Mouse (Mus musculus) neural tube, embryonic 12.5 days (tissue): ENCODE data around the gene Higd1a. TPM values are rescaled to one million over a fixed set of nuclear protein-coding genes. Genes with fewer than 3 reads are reported as not detected.

Experiments
- ATAC-seq: fragments of 200-750 bp; cut with Nextera tagmentation; 2 replicates; pipeline ENCODE4 v1.8.0; 2017; ENCODE audit warnings: low read depth, mild to moderate bottlenecking, moderate TSS enrichment, moderate library complexity; ENCODE audit not compliant: low FRiP score
- H3K27ac ChIP-seq: fragments of 300-500 bp; sonication (generic); 2 replicates; pipeline ENCODE4 v1.5.1; 2016
- H3K27me3 ChIP-seq: fragments of 300-500 bp; sonication (generic); replicated peaks from 2 replicates; pipeline ENCODE4 v1.6.1; 2016; ENCODE audit warnings: mild to moderate bottlenecking
- H3K36me3 ChIP-seq: fragments of 300-500 bp; sonication (generic); 2 replicates; pipeline ENCODE4 v1.6.1; 2016; ENCODE audit warnings: mild to moderate bottlenecking
- H3K4me1 ChIP-seq: fragments of 300-500 bp; sonication (generic); 2 replicates; pipeline ENCODE4 v1.6.1; 2016
- H3K4me2 ChIP-seq: fragments of 300-500 bp; sonication (generic); replicated peaks from 2 replicates; pipeline ENCODE4 v1.6.1; 2016; ENCODE audit warnings: mild to moderate bottlenecking
- H3K4me3 ChIP-seq: fragments of 300-500 bp; sonication (generic); 2 replicates; pipeline ENCODE4 v1.5.1; 2016
- H3K9ac ChIP-seq: fragments of 300-500 bp; sonication (generic); 2 replicates; pipeline ENCODE4 v1.6.1; 2016; ENCODE audit warnings: mild to moderate bottlenecking
- H3K9me3 ChIP-seq: fragments of 300-500 bp; sonication (generic); 2 replicates; pipeline ENCODE4 v1.6.1; 2016; ENCODE audit warnings: mild to moderate bottlenecking
- WGBS: fragments of 180-500 bp; shearing (Covaris S2); methylation state at CpG from one replicate; pipeline ENCODE4 v1.1.7; 2016; 5-methylcytosine and 5-hydroxymethylcytosine counted together
- polyA plus RNA-seq: library from polyadenylated mRNA; unstranded; fragments of >200 nt; fragmentation: Nextera tagmentation; extraction: Ambion mirVana; gene quantifications from 2 replicates; pipeline ENCODE4 v1.2.1, GENCODE M21; 2016

Gene Higd1a
- polyA plus RNA-seq, 1 experiment from 2014 or later = 134 TPM

DNA sequence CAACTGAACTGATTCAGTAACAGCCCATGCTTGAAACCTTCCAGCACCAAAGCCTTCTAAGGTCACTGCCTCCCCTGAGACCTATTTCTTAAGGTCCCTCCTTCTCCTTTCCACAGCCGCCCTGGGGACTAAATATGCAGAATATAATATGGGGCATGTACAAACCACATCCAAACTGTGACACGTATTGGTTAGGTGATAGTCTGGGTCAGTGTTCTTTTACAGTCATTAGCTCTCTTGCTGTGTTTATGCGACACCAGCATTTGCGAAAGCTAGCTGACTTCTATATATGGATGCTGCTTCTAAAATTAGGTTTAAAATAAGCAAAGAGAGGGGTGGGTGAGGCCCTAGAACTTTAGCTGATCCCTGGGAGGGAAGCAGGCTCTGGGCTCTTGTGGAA, 38.7 kb upstream of the Higd1a start:
- no peak overlapping the region for H3K27ac ChIP-seq
- no peaks in the 10 kb centered on the region for H3K9me3 ChIP-seq
- H3K9ac ChIP-seq = no peak overlapping the region
- WGBS = 86% methylated on average over 4 of the region's 4 CpGs
- ATAC-seq = no peak
- no peak overlapping the region for H3K4me2 ChIP-seq
- H3K27me3 ChIP-seq = no peaks in the 10 kb centered on the region
- H3K4me3 ChIP-seq = no peak overlapping the region
- H3K4me1 ChIP-seq = no peaks in the 10 kb centered on the region
- no peaks in the 10 kb centered on the region for H3K36me3 ChIP-seq

DNA sequence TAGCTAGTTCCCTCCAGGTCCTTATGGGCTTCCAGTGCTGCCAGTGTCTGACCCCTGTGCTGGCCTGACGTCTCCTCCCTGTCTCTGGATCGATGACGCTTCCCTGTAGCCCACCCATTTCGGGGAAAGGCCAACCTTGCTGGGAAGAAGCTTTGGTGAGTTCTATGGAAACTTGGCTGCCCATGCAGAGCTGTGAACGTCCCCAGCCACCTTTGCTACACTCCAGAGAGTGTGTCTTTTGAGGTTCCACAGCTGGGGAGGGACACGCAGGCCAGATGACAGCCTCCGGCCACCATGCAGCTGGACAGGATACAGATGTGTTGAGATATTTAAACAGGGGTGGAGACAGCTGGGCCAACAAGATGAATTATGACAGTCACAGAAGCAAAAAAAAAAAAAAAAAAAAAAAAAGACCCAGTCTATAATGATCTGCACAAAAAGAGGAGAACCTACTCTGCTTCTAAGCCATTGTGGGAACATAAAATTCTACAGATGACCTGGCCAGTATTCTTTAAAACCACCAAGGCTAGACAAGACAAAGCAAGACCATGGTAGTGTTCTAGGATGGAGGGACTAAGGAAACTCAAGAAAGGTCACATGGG, 37.3 kb upstream of the Higd1a start:
- Histone ChIP-seq H3K4me2 (no peak overlapping the region), H3K27me3 (no peaks in the 10 kb centered on the region), H3K4me1 (peaks cover 2% of the 10 kb centered on the region; the same call in 1 of the 2 replicates), H3K27ac (no peak overlapping the region), H3K4me3 (no peak overlapping the region), H3K36me3 (no peaks in the 10 kb centered on the region), H3K9ac (no peak overlapping the region), H3K9me3 (no peaks in the 10 kb centered on the region)
- ATAC-seq = no peak
- 73% methylated on average over 7 of the region's 7 CpGs for WGBS

GRCm38 (mm10) chr9:121894447-121894846, 36.3 kb upstream of the Higd1a start:
- Histone ChIP-seq H3K4me1 (peaks cover 5% of the 10 kb centered on the region; the same call in 1 of the 2 replicates), H3K4me3 (no peak overlapping the region), H3K36me3 (no peaks in the 10 kb centered on the region), H3K27ac (no peak overlapping the region), H3K9me3 (no peaks in the 10 kb centered on the region), H3K27me3 (no peaks in the 10 kb centered on the region), H3K4me2 (no peak overlapping the region), H3K9ac (no peak overlapping the region)
- no peak for ATAC-seq
- WGBS = 86% methylated on average over 7 of the region's 7 CpGs

DNA sequence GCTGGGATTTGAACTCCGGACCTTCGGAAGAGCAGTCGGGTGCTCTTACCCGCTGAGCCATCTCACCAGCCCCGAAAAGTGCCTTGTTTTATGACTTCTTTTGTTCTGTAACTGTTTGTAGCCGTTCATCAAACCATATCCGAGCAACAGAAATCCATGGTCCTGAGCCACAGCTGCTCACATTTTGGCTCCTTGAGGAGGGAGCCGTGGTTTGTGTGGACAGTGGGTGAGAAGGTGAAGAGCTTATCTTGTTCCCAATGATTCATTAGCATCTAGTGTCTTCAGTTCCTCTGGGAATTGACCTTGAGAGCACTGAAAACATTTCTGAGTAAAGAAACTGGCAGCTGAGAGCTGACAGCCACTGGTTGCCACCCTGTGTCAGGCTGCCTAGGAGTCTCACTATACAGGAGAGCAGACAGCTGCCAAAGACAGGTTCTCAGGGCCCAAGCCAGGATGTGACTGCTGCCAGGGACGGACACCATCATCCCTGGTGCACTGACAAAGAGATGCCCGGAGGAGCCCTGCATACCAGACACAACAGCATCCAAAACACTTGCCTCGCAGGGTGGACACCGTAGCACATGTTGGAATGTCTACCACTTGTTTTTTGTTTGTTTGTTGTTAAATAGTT, 34.0 kb upstream of the Higd1a start:
- 80% methylated on average over 12 of the region's 12 CpGs for WGBS
- H3K4me2 ChIP-seq = no peak overlapping the region

DNA sequence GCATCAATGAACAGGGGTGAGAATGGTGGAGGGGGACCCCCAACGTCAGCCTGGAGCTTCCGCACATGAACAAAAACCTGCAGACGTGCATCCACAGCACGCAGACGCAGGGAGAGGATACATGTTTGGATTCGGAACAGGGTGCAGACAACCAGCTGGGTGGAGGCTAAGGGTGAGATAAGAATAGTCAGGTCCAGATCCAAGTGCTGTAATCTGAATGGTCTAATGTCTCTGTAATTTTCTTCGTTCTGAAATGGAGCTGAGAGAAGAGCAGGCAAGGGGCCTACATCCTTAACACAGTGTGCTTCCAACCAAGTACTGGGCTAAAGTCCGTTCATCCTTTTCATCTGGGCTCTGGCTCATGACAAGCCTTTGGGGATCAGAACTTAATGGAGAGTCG, 33.1 kb upstream of the Higd1a start:
- no peak for ATAC-seq
- H3K36me3 ChIP-seq = no peaks in the 10 kb centered on the region
- no peaks in the 10 kb centered on the region for H3K9me3 ChIP-seq
- H3K27me3 ChIP-seq = no peaks in the 10 kb centered on the region
- no peak overlapping the region for H3K27ac ChIP-seq
- no peak overlapping the region for H3K4me2 ChIP-seq
- no peak overlapping the region for H3K4me3 ChIP-seq
- 92% methylated on average over 9 of the region's 9 CpGs for WGBS
- peaks cover 5% of the 10 kb centered on the region; the same call in 1 of the 2 replicates for H3K4me1 ChIP-seq
- H3K9ac ChIP-seq = no peak overlapping the region

More for the DNA sequence above, 34.0 kb upstream of the Higd1a start:
- H3K4me1 ChIP-seq = peaks cover 5% of the 10 kb centered on the region; the same call in 1 of the 2 replicates
- H3K4me3 ChIP-seq = no peak overlapping the region
- H3K9ac ChIP-seq = no peak overlapping the region
- H3K27ac ChIP-seq = no peak overlapping the region
- no peaks in the 10 kb centered on the region for H3K27me3 ChIP-seq
- no peak for ATAC-seq
- H3K9me3 ChIP-seq = no peaks in the 10 kb centered on the region
- no peaks in the 10 kb centered on the region for H3K36me3 ChIP-seq

GRCm38 (mm10) chr9:121890441-121890941, 32.3 kb upstream of the Higd1a start:
- WGBS = 54% methylated on average over 18 of the region's 18 CpGs
- Histone ChIP-seq H3K4me2 (peak overlapping the region; percentile 16; the same call in 1 of the 2 replicates), H3K9me3 (no peaks in the 10 kb centered on the region), H3K4me3 (no peak overlapping the region), H3K36me3 (no peaks in the 10 kb centered on the region), H3K27me3 (no peaks in the 10 kb centered on the region), H3K9ac (no peak overlapping the region), H3K27ac (no peak overlapping the region), H3K4me1 (peaks cover 5% of the 10 kb centered on the region; the same call in 1 of the 2 replicates)
- no peak for ATAC-seq

DNA sequence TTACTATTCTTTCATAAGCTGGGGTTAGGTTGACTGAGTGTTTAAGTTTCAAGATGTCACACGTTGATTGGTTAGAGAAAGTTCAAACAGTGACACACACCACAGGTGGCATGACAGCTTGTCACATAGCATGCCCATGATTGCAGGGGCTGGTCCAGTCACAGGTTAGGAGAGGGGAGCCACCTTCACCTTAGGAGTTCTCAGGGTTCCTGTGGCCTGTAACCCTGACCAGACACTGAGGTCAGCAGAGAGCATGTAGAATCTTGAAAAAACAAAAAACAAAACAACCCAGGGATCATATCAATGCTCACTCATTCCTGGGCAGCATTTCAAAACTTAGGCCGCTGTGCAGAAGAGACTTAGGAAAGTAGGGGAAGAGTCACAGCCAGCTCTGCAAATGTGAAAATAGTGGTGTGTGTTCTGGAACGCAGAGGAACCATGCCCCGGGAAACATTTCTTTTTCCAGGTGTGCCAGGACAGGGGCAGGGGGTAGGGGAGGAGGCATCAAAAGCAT, 31.8 kb upstream of the Higd1a start:
- H3K4me3 ChIP-seq = no peak overlapping the region

GRCm38 (mm10) chr9:121882015-121882457, 23.9 kb upstream of the Higd1a start:
- no peak overlapping the region for H3K9ac ChIP-seq
- no peak for ATAC-seq
- no peaks in the 10 kb centered on the region for H3K27me3 ChIP-seq
- H3K9me3 ChIP-seq = no peaks in the 10 kb centered on the region
- no peak overlapping the region for H3K4me3 ChIP-seq
- no peaks in the 10 kb centered on the region for H3K4me1 ChIP-seq
- H3K4me2 ChIP-seq = no peak overlapping the region
- 71% methylated on average over 7 of the region's 7 CpGs for WGBS
- H3K27ac ChIP-seq = no peak overlapping the region
- no peaks in the 10 kb centered on the region for H3K36me3 ChIP-seq

More for the DNA sequence above, 31.8 kb upstream of the Higd1a start:
- Histone ChIP-seq H3K27ac (no peak overlapping the region), H3K4me2 (no peak overlapping the region), H3K9ac (no peak overlapping the region), H3K36me3 (no peaks in the 10 kb centered on the region), H3K27me3 (no peaks in the 10 kb centered on the region), H3K9me3 (no peaks in the 10 kb centered on the region), H3K4me1 (peaks cover 5% of the 10 kb centered on the region; the same call in 1 of the 2 replicates)
- 78% methylated on average over 4 of the region's 4 CpGs for WGBS
- ATAC-seq = no peak

- H3K4me2 ChIP-seq = no peak overlapping the region
- no peak overlapping the region for H3K4me3 ChIP-seq
- no peaks in the 10 kb centered on the region for H3K36me3 ChIP-seq
- H3K9ac ChIP-seq = no peak overlapping the region
- H3K4me1 ChIP-seq = no peaks in the 10 kb centered on the region
- no peak overlapping the region for H3K27ac ChIP-seq
- no peaks in the 10 kb centered on the region for H3K9me3 ChIP-seq
- H3K27me3 ChIP-seq = no peaks in the 10 kb centered on the region
- ATAC-seq = no peak
- WGBS = 78% methylated on average over 6 of the region's 6 CpGs
These were observed 23.1 kb upstream of the Higd1a start for GRCm38 (mm10) chr9:121881301-121881700.

DNA sequence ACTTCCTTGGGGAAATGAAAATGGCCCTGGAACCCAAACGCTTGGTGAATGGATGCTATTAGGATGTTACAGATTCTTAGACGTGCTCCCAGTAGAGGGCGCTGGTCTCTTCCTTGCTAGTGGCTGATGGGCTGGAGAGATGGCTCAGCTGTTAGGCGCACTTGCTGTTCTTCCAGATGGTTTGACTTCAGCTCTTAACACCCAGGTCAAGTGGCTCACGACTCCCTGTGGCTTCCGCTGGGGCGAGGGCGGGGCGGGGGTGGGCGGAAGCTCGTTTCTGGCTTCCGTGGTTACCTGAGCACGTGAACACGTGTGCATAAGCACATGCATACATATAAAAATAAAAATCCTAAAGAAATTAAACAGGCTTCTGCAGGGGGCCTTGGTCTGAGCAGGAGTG, 22.7 kb upstream of the Higd1a start:
- H3K9me3 ChIP-seq = no peaks in the 10 kb centered on the region
- H3K27me3 ChIP-seq = no peaks in the 10 kb centered on the region
- H3K27ac ChIP-seq = no peak overlapping the region
- H3K4me1 ChIP-seq = no peaks in the 10 kb centered on the region
- H3K36me3 ChIP-seq = no peaks in the 10 kb centered on the region
- peak overlapping the region; percentile 30 for H3K4me2 ChIP-seq
- ATAC-seq = no peak
- no peak overlapping the region for H3K9ac ChIP-seq
- 26% methylated on average over 14 of the region's 14 CpGs for WGBS
- no peak overlapping the region for H3K4me3 ChIP-seq

GRCm38 (mm10) chr9:121877052-121877740, 19.0 kb upstream of the Higd1a start:
- 13% methylated on average over 3 of the region's 3 CpGs for WGBS
- Histone ChIP-seq H3K27me3 (no peaks in the 10 kb centered on the region), H3K9ac (no peak overlapping the region), H3K4me1 (no peaks in the 10 kb centered on the region), H3K4me2 (no peak overlapping the region), H3K4me3 (no peak overlapping the region), H3K27ac (no peak overlapping the region), H3K9me3 (no peaks in the 10 kb centered on the region), H3K36me3 (no peaks in the 10 kb centered on the region)
- no peak for ATAC-seq

- H3K27ac ChIP-seq = no peak overlapping the region
- H3K4me3 ChIP-seq = no peak overlapping the region
- H3K9ac ChIP-seq = no peak overlapping the region
- H3K4me1 ChIP-seq = no peaks in the 10 kb centered on the region
- H3K4me2 ChIP-seq = no peak overlapping the region
- no peaks in the 10 kb centered on the region for H3K36me3 ChIP-seq
- H3K9me3 ChIP-seq = no peaks in the 10 kb centered on the region
- 0 out of 2 replicates have a peak, but pooled peaks cover 3% of the 10 kb centered on the region for H3K27me3 ChIP-seq
- no peak for ATAC-seq
These were observed 15.4 kb upstream of the Higd1a start for GRCm38 (mm10) chr9:121873578-121873977.
